Mouse (Mus musculus) lung, embryonic 14.5 days (tissue): ENCODE measurements at regions not wholly inside any gene's neighbourhood (a gene's known extent, or its start where the extent isn't known, plus 50 kb on each side); places are given as distances from the start of the nearest gene placed in this dataset.

Experiments
- ATAC-seq: fragments of 200-750 bp; cut with Nextera tagmentation; 2 replicates; pipeline ENCODE4 v1.8.0; 2017; ENCODE audit warnings: mild to moderate bottlenecking, moderate TSS enrichment, moderate library complexity; ENCODE audit not compliant: insufficient read depth
- DNase-seq: peaks from one replicate; pipeline ENCODE4 v3.0.0-alpha.2; 2015
- H3K27ac ChIP-seq: fragments of 300-500 bp; sonication (generic); 2 replicates; pipeline ENCODE4 v1.5.1; 2014; ENCODE audit warnings: low read depth, mild to moderate bottlenecking, moderate library complexity
- H3K27me3 ChIP-seq: fragments of 300-500 bp; sonication (generic); 2 replicates; pipeline ENCODE4 v1.6.1; 2014; ENCODE audit warnings: low read length, control low read depth; ENCODE audit not compliant: insufficient read depth
- H3K36me3 ChIP-seq: fragments of 300-500 bp; sonication (generic); 2 replicates; pipeline ENCODE4 v1.6.1; 2014; ENCODE audit warnings: control low read depth; ENCODE audit not compliant: insufficient read depth
- H3K4me1 ChIP-seq: fragments of 300-500 bp; sonication (generic); 2 replicates; pipeline ENCODE4 v1.6.1; 2014; ENCODE audit warnings: antibody characterized with exemption, control low read depth; ENCODE audit not compliant: insufficient read depth
- H3K4me2 ChIP-seq: fragments of 300-500 bp; sonication (generic); 2 replicates; pipeline ENCODE4 v1.6.1; 2014; ENCODE audit warnings: mild to moderate bottlenecking
- H3K4me3 ChIP-seq: fragments of 300-500 bp; sonication (generic); 2 replicates; pipeline ENCODE4 v1.5.1; 2014; ENCODE audit warnings: low read depth, low read length
- H3K9ac ChIP-seq: fragments of 300-500 bp; sonication (generic); 2 replicates; pipeline ENCODE4 v1.6.1; 2014
- H3K9me3 ChIP-seq: fragments of 300-500 bp; sonication (generic); 2 replicates; pipeline ENCODE4 v1.6.1; 2016; ENCODE audit warnings: low read depth, low read length, control low read depth
- CTCF ChIP-seq: IDR thresholded peaks from 2 replicates; pipeline ENCODE4 v1.5.1; 2016; ENCODE audit warnings: antibody characterized with exemption, low read depth
- WGBS: fragments of 180-500 bp; shearing (Covaris S2); extraction: QIAGEN DNeasy Blood & Tissue Kit; methylation state at CpG from one replicate; pipeline ENCODE4 v1.1.7; 2014; 5-methylcytosine and 5-hydroxymethylcytosine counted together

- DNase-seq = no peak
- Histone ChIP-seq H3K27ac (no peak overlapping the region), H3K4me3 (no peak overlapping the region), H3K4me2 (no peak overlapping the region), H3K9ac (no peak overlapping the region), H3K4me1 (peaks cover 15% of the 10 kb centered on the region), H3K27me3 (no peaks in the 10 kb centered on the region), H3K9me3 (no peaks in the 10 kb centered on the region), H3K36me3 (no peaks in the 10 kb centered on the region)
- ATAC-seq = no peak
- TF ChIP-seq CTCF = no peak
- 55% methylated on average over 6 of the region's 6 CpGs for WGBS
Observed at GRCm38 (mm10) chr2:118025829-118026735, 85.6 kb upstream of the Thbs1 start.

- 36% methylated on average over 1 of the region's 1 CpGs for WGBS
- Histone ChIP-seq H3K9ac (no peak overlapping the region), H3K4me1 (peaks cover 19% of the 10 kb centered on the region), H3K9me3 (no peaks in the 10 kb centered on the region), H3K27me3 (no peaks in the 10 kb centered on the region), H3K4me3 (no peak overlapping the region), H3K4me2 (0 out of 2 replicates have a peak overlapping the region, but pooled peaks have one; percentile 5), H3K27ac (peak overlapping the region; percentile 85), H3K36me3 (no peaks in the 10 kb centered on the region)
- no peak for TF ChIP-seq CTCF
- peak; percentile 66 for DNase-seq
- peak; percentile 22; the same call in 1 of the 2 replicates for ATAC-seq
Observed at GRCm38 (mm10) chr2:118028881-118029280, 82.8 kb upstream of the Thbs1 start.

GRCm38 (mm10) chr2:118029470-118030108 lies 82.1 kb upstream of the Thbs1 start:
- H3K36me3 ChIP-seq = no peaks in the 10 kb centered on the region
- no peak overlapping the region for H3K4me2 ChIP-seq
- no peak overlapping the region for H3K4me3 ChIP-seq
- no peak overlapping the region for H3K9ac ChIP-seq
- H3K9me3 ChIP-seq = no peaks in the 10 kb centered on the region
- peak overlapping the region; percentile 86 for H3K27ac ChIP-seq
- peaks cover 19% of the 10 kb centered on the region for H3K4me1 ChIP-seq
- ATAC-seq (peak; percentile 95), DNase-seq (peak; percentile 94)
- WGBS = 33% methylated on average over 1 of the region's 1 CpGs
- TF ChIP-seq CTCF = no peak
- H3K27me3 ChIP-seq = no peaks in the 10 kb centered on the region

GRCm38 (mm10) chr2:118031662-118032061 lies 80.0 kb upstream of the Thbs1 start:
- H3K4me2 ChIP-seq = no peak overlapping the region
- peak; percentile 57 for DNase-seq
- peak overlapping the region; percentile 38 for H3K27ac ChIP-seq
- 62% methylated on average over 2 of the region's 2 CpGs for WGBS
- H3K27me3 ChIP-seq = no peaks in the 10 kb centered on the region
- no peaks in the 10 kb centered on the region for H3K36me3 ChIP-seq
- H3K4me3 ChIP-seq = no peak overlapping the region
- TF ChIP-seq CTCF = no peak
- H3K9ac ChIP-seq = no peak overlapping the region
- ATAC-seq = peak; percentile 29; the same call in 1 of the 2 replicates
- no peaks in the 10 kb centered on the region for H3K9me3 ChIP-seq
- peaks cover 11% of the 10 kb centered on the region for H3K4me1 ChIP-seq

- Histone ChIP-seq H3K36me3 (no peaks in the 10 kb centered on the region), H3K4me3 (no peak overlapping the region), H3K4me1 (peaks cover 11% of the 10 kb centered on the region), H3K9ac (no peak overlapping the region), H3K9me3 (no peaks in the 10 kb centered on the region), H3K27me3 (no peaks in the 10 kb centered on the region), H3K27ac (no peak overlapping the region), H3K4me2 (no peak overlapping the region)
- ATAC-seq (no peak), DNase-seq (no peak)
- TF ChIP-seq CTCF = no peak
- WGBS = 63% methylated on average over 4 of the region's 4 CpGs
Observed at GRCm38 (mm10) chr2:118033377-118033776, 78.3 kb upstream of the Thbs1 start.

- H3K4me3 ChIP-seq = no peak overlapping the region
- TF ChIP-seq CTCF = no peak
- ATAC-seq = no peak
- no peaks in the 10 kb centered on the region for H3K27me3 ChIP-seq
- DNase-seq = no peak
- peaks cover 11% of the 10 kb centered on the region for H3K4me1 ChIP-seq
- no peak overlapping the region for H3K27ac ChIP-seq
- no peaks in the 10 kb centered on the region for H3K36me3 ChIP-seq
- 77% methylated on average over 3 of the region's 3 CpGs for WGBS
- no peak overlapping the region for H3K9ac ChIP-seq
- H3K4me2 ChIP-seq = no peak overlapping the region
- H3K9me3 ChIP-seq = no peaks in the 10 kb centered on the region
Observed at GRCm38 (mm10) chr2:118034026-118034425, 77.7 kb upstream of the Thbs1 start.

GRCm38 (mm10) chr2:118035333-118035732 lies 76.3 kb upstream of the Thbs1 start:
- H3K9me3 ChIP-seq = no peaks in the 10 kb centered on the region
- no peak overlapping the region for H3K9ac ChIP-seq
- no peak overlapping the region for H3K4me2 ChIP-seq
- WGBS = 100% methylated on average over 1 of the region's 1 CpGs
- no peak for TF ChIP-seq CTCF
- H3K36me3 ChIP-seq = no peaks in the 10 kb centered on the region
- H3K27ac ChIP-seq = no peak overlapping the region
- DNase-seq (no peak), ATAC-seq (no peak)
- H3K4me3 ChIP-seq = no peak overlapping the region
- peaks cover 4% of the 10 kb centered on the region for H3K4me1 ChIP-seq
- H3K27me3 ChIP-seq = no peaks in the 10 kb centered on the region
